Mouse (Mus musculus): ENCODE data around the gene Rbms3. TPM values are rescaled to one million over a fixed set of nuclear protein-coding genes. Genes with fewer than 3 reads are reported as not detected.

The Rbms3 gene
- polyA plus RNA-seq, 1 experiment from 2014 or later: 75.1 TPM

GRCm38 (mm10) chr9:117084471-117084870, 545.2 kb downstream of the Rbms3 start:
- H3K4me3 ChIP-seq (ENCODE audit: low read length): no peak overlapping the region
- no peak overlapping the region for H3K27ac ChIP-seq (ENCODE audit: low read depth, low read length)
- 100% methylated on average over 2 of the region's 2 CpGs for WGBS
- ATAC-seq: no peak
- no peaks in the 10 kb centered on the region for H3K36me3 ChIP-seq (ENCODE audit: control insufficient read depth, insufficient read depth, low read length)
- H3K27me3 ChIP-seq (replicated peaks; ENCODE audit: control insufficient read depth, insufficient read depth, low read length): no peaks in the 10 kb centered on the region
- H3K4me2 ChIP-seq (ENCODE audit: low read length): no peak overlapping the region
- H3K4me1 ChIP-seq (ENCODE audit: control insufficient read depth, insufficient read depth, low read depth, low read length): peaks cover 4% of the 10 kb centered on the region; the same call in 1 of the 2 replicates
- H3K9me3 ChIP-seq (ENCODE audit: control insufficient read depth, low read length): no peaks in the 10 kb centered on the region
- no peak overlapping the region for H3K9ac ChIP-seq (ENCODE audit: low read depth, low read length)

GRCm38 (mm10) chr9:117079471-117079870, 550.2 kb downstream of the Rbms3 start:
- no peaks in the 10 kb centered on the region for H3K27me3 ChIP-seq (replicated peaks; ENCODE audit: control insufficient read depth, insufficient read depth, low read length)
- no peak for ATAC-seq
- 88% methylated on average over 8 of the region's 8 CpGs for WGBS
- H3K4me2 ChIP-seq (ENCODE audit: low read length): no peak overlapping the region
- H3K4me3 ChIP-seq (ENCODE audit: low read length): no peak overlapping the region
- H3K27ac ChIP-seq (ENCODE audit: low read depth, low read length): no peak overlapping the region
- no peaks in the 10 kb centered on the region for H3K36me3 ChIP-seq (ENCODE audit: control insufficient read depth, insufficient read depth, low read length)
- H3K9ac ChIP-seq (ENCODE audit: low read depth, low read length): no peak overlapping the region
- H3K9me3 ChIP-seq (ENCODE audit: control insufficient read depth, low read length): no peaks in the 10 kb centered on the region
- H3K4me1 ChIP-seq (ENCODE audit: control insufficient read depth, insufficient read depth, low read depth, low read length): peaks cover 4% of the 10 kb centered on the region; the same call in 1 of the 2 replicates

GRCm38 (mm10) chr9:117077548-117077947, 552.2 kb downstream of the Rbms3 start:
- peaks cover 4% of the 10 kb centered on the region; the same call in 1 of the 2 replicates for H3K4me1 ChIP-seq (ENCODE audit: control insufficient read depth, insufficient read depth, low read depth, low read length)
- ATAC-seq: no peak
- H3K4me3 ChIP-seq (ENCODE audit: low read length): no peak overlapping the region
- H3K27ac ChIP-seq (ENCODE audit: low read depth, low read length): no peak overlapping the region
- H3K9ac ChIP-seq (ENCODE audit: low read depth, low read length): no peak overlapping the region
- no peaks in the 10 kb centered on the region for H3K36me3 ChIP-seq (ENCODE audit: control insufficient read depth, insufficient read depth, low read length)
- 79% methylated on average over 7 of the region's 7 CpGs for WGBS
- H3K4me2 ChIP-seq (ENCODE audit: low read length): no peak overlapping the region
- H3K9me3 ChIP-seq (ENCODE audit: control insufficient read depth, low read length): no peaks in the 10 kb centered on the region
- H3K27me3 ChIP-seq (replicated peaks; ENCODE audit: control insufficient read depth, insufficient read depth, low read length): no peaks in the 10 kb centered on the region

GRCm38 (mm10) chr9:117076785-117077184, 552.9 kb downstream of the Rbms3 start:
- Histone ChIP-seq H3K36me3 (ENCODE audit: control insufficient read depth, insufficient read depth, low read length) (no peaks in the 10 kb centered on the region), H3K27ac (ENCODE audit: low read depth, low read length) (no peak overlapping the region), H3K4me1 (ENCODE audit: control insufficient read depth, insufficient read depth, low read depth, low read length) (peaks cover 4% of the 10 kb centered on the region; the same call in 1 of the 2 replicates), H3K27me3 (replicated peaks; ENCODE audit: control insufficient read depth, insufficient read depth, low read length) (no peaks in the 10 kb centered on the region), H3K9ac (ENCODE audit: low read depth, low read length) (no peak overlapping the region), H3K4me2 (ENCODE audit: low read length) (no peak overlapping the region), H3K4me3 (ENCODE audit: low read length) (no peak overlapping the region), H3K9me3 (ENCODE audit: control insufficient read depth, low read length) (no peaks in the 10 kb centered on the region)
- WGBS: 85% methylated on average over 8 of the region's 8 CpGs
- no peak for ATAC-seq

- ATAC-seq: no peak
- no peaks in the 10 kb centered on the region for H3K4me1 ChIP-seq (ENCODE audit: control insufficient read depth, insufficient read depth, low read depth, low read length)
- H3K9ac ChIP-seq (ENCODE audit: low read depth, low read length): no peak overlapping the region
- H3K27ac ChIP-seq (ENCODE audit: low read depth, low read length): no peak overlapping the region
- H3K9me3 ChIP-seq (ENCODE audit: control insufficient read depth, low read length): no peaks in the 10 kb centered on the region
- WGBS: 54% methylated on average over 2 of the region's 2 CpGs
- no peak overlapping the region for H3K4me3 ChIP-seq (ENCODE audit: low read length)
- no peaks in the 10 kb centered on the region for H3K36me3 ChIP-seq (ENCODE audit: control insufficient read depth, insufficient read depth, low read length)
- no peak overlapping the region for H3K4me2 ChIP-seq (ENCODE audit: low read length)
- H3K27me3 ChIP-seq (replicated peaks; ENCODE audit: control insufficient read depth, insufficient read depth, low read length): no peaks in the 10 kb centered on the region
These were observed 557.1 kb downstream of the Rbms3 start for GRCm38 (mm10) chr9:117072433-117073099.

GRCm38 (mm10) chr9:117070616-117071015, 559.1 kb downstream of the Rbms3 start:
- no peaks in the 10 kb centered on the region for H3K4me1 ChIP-seq (ENCODE audit: control insufficient read depth, insufficient read depth, low read depth, low read length)
- H3K36me3 ChIP-seq (ENCODE audit: control insufficient read depth, insufficient read depth, low read length): no peaks in the 10 kb centered on the region
- no peaks in the 10 kb centered on the region for H3K27me3 ChIP-seq (replicated peaks; ENCODE audit: control insufficient read depth, insufficient read depth, low read length)
- ATAC-seq: no peak
- H3K9me3 ChIP-seq (ENCODE audit: control insufficient read depth, low read length): no peaks in the 10 kb centered on the region
- 90% methylated on average over 2 of the region's 2 CpGs for WGBS
- H3K4me2 ChIP-seq (ENCODE audit: low read length): no peak overlapping the region
- no peak overlapping the region for H3K9ac ChIP-seq (ENCODE audit: low read depth, low read length)
- H3K27ac ChIP-seq (ENCODE audit: low read depth, low read length): no peak overlapping the region
- no peak overlapping the region for H3K4me3 ChIP-seq (ENCODE audit: low read length)

GRCm38 (mm10) chr9:117069232-117069631, 560.5 kb downstream of the Rbms3 start:
- no peak overlapping the region for H3K9ac ChIP-seq (ENCODE audit: low read depth, low read length)
- H3K4me3 ChIP-seq (ENCODE audit: low read length): no peak overlapping the region
- H3K27me3 ChIP-seq (replicated peaks; ENCODE audit: control insufficient read depth, insufficient read depth, low read length): no peaks in the 10 kb centered on the region
- no peak overlapping the region for H3K27ac ChIP-seq (ENCODE audit: low read depth, low read length)
- H3K4me1 ChIP-seq (ENCODE audit: control insufficient read depth, insufficient read depth, low read depth, low read length): no peaks in the 10 kb centered on the region
- 100% methylated on average over 1 of the region's 1 CpGs for WGBS
- H3K36me3 ChIP-seq (ENCODE audit: control insufficient read depth, insufficient read depth, low read length): no peaks in the 10 kb centered on the region
- no peak overlapping the region for H3K4me2 ChIP-seq (ENCODE audit: low read length)
- H3K9me3 ChIP-seq (ENCODE audit: control insufficient read depth, low read length): no peaks in the 10 kb centered on the region
- ATAC-seq: no peak

- H3K4me3 ChIP-seq (ENCODE audit: low read length): no peak overlapping the region
- 78% methylated on average over 11 of the region's 11 CpGs for WGBS
- no peak for ATAC-seq
- no peaks in the 10 kb centered on the region for H3K4me1 ChIP-seq (ENCODE audit: control insufficient read depth, insufficient read depth, low read depth, low read length)
- no peaks in the 10 kb centered on the region for H3K27me3 ChIP-seq (replicated peaks; ENCODE audit: control insufficient read depth, insufficient read depth, low read length)
- H3K27ac ChIP-seq (ENCODE audit: low read depth, low read length): no peak overlapping the region
- no peak overlapping the region for H3K4me2 ChIP-seq (ENCODE audit: low read length)
- no peak overlapping the region for H3K9ac ChIP-seq (ENCODE audit: low read depth, low read length)
- no peaks in the 10 kb centered on the region for H3K9me3 ChIP-seq (ENCODE audit: control insufficient read depth, low read length)
- no peaks in the 10 kb centered on the region for H3K36me3 ChIP-seq (ENCODE audit: control insufficient read depth, insufficient read depth, low read length)
These were observed 561.9 kb downstream of the Rbms3 start for GRCm38 (mm10) chr9:117067703-117068419.

GRCm38 (mm10) chr9:117066502-117066901, 563.2 kb downstream of the Rbms3 start:
- ATAC-seq: no peak
- no peaks in the 10 kb centered on the region for H3K9me3 ChIP-seq (ENCODE audit: control insufficient read depth, low read length)
- H3K4me2 ChIP-seq (ENCODE audit: low read length): no peak overlapping the region
- no peak overlapping the region for H3K9ac ChIP-seq (ENCODE audit: low read depth, low read length)
- H3K36me3 ChIP-seq (ENCODE audit: control insufficient read depth, insufficient read depth, low read length): no peaks in the 10 kb centered on the region
- H3K27ac ChIP-seq (ENCODE audit: low read depth, low read length): no peak overlapping the region
- 82% methylated on average over 3 of the region's 3 CpGs for WGBS
- no peak overlapping the region for H3K4me3 ChIP-seq (ENCODE audit: low read length)
- no peaks in the 10 kb centered on the region for H3K4me1 ChIP-seq (ENCODE audit: control insufficient read depth, insufficient read depth, low read depth, low read length)
- H3K27me3 ChIP-seq (replicated peaks; ENCODE audit: control insufficient read depth, insufficient read depth, low read length): no peaks in the 10 kb centered on the region
